Mouse (Mus musculus) neural tube, embryonic 15.5 days (tissue): Measurements from ENCODE around the gene Maml3. TPM values are rescaled to one million over a fixed set of nuclear protein-coding genes. Genes with fewer than 3 reads are reported as not detected.

Experiments
- ATAC-seq: fragments of 200-750 bp; cut with Nextera tagmentation; 2 replicates; pipeline ENCODE4 v1.8.0; 2017; ENCODE audit warnings: mild to moderate bottlenecking, moderate TSS enrichment, moderate library complexity; ENCODE audit not compliant: low FRiP score
- H3K27ac ChIP-seq: fragments of 300-500 bp; sonication (generic); replicated peaks from 2 replicates; pipeline ENCODE4 v1.5.1; 2015; ENCODE audit warnings: mild to moderate bottlenecking, inconsistent platforms
- H3K27me3 ChIP-seq: fragments of 300-500 bp; sonication (generic); replicated peaks from 2 replicates; pipeline ENCODE4 v1.6.1; 2015; ENCODE audit warnings: inconsistent platforms
- H3K36me3 ChIP-seq: fragments of 300-500 bp; sonication (generic); 2 replicates; pipeline ENCODE4 v1.6.1; 2015; ENCODE audit warnings: inconsistent platforms
- H3K4me1 ChIP-seq: fragments of 300-500 bp; sonication (generic); 2 replicates; pipeline ENCODE4 v1.6.1; 2015; ENCODE audit warnings: inconsistent platforms
- H3K4me2 ChIP-seq: fragments of 300-500 bp; sonication (generic); 2 replicates; pipeline ENCODE4 v1.6.1; 2015; ENCODE audit warnings: inconsistent platforms, mild to moderate bottlenecking, moderate library complexity
- H3K4me3 ChIP-seq: fragments of 300-500 bp; sonication (generic); replicated peaks from 2 replicates; pipeline ENCODE4 v1.5.1; 2015; ENCODE audit warnings: mild to moderate bottlenecking, inconsistent platforms
- H3K9ac ChIP-seq: fragments of 300-500 bp; sonication (generic); replicated peaks from 2 replicates; pipeline ENCODE4 v1.6.1; 2015; ENCODE audit warnings: mild to moderate bottlenecking, inconsistent platforms
- H3K9me3 ChIP-seq: fragments of 300-500 bp; sonication (generic); replicated peaks from 2 replicates; pipeline ENCODE4 v1.6.1; 2016; ENCODE audit warnings: inconsistent platforms
- WGBS: fragments of 180-500 bp; shearing (Covaris S2); methylation state at CpG from one replicate; pipeline ENCODE4 v1.1.7; 2015; ENCODE audit warnings: mixed read lengths; 5-methylcytosine and 5-hydroxymethylcytosine counted together
- polyA plus RNA-seq: library from polyadenylated mRNA; unstranded; fragments of >200 nt; fragmentation: Nextera tagmentation; extraction: Ambion mirVana; gene quantifications from 2 replicates; pipeline ENCODE4 v1.2.1, GENCODE M21; 2015

The Maml3 gene
- polyA plus RNA-seq, 1 experiment from 2014 or later = 7.6 TPM

- 92% methylated on average over 8 of the region's 8 CpGs for WGBS
- no peak for ATAC-seq
- no peak overlapping the region for H3K27ac ChIP-seq
- no peaks in the 10 kb centered on the region for H3K4me1 ChIP-seq
- no peak overlapping the region for H3K4me2 ChIP-seq
- peaks cover 25% of the 10 kb centered on the region for H3K36me3 ChIP-seq
- H3K4me3 ChIP-seq = no peak overlapping the region
- H3K9ac ChIP-seq = no peak overlapping the region
- no peaks in the 10 kb centered on the region for H3K27me3 ChIP-seq
- H3K9me3 ChIP-seq = no peaks in the 10 kb centered on the region
Measured at GRCm38 (mm10) chr3:51688725-51689124, 416.2 kb downstream of the Maml3 start.

- Histone ChIP-seq H3K9me3 (no peaks in the 10 kb centered on the region), H3K4me3 (no peak overlapping the region), H3K4me2 (no peak overlapping the region), H3K9ac (no peak overlapping the region), H3K36me3 (peaks cover 25% of the 10 kb centered on the region), H3K27me3 (no peaks in the 10 kb centered on the region), H3K4me1 (no peaks in the 10 kb centered on the region), H3K27ac (no peak overlapping the region)
- ATAC-seq = no peak
- WGBS = 72% methylated on average over 6 of the region's 6 CpGs
Measured at GRCm38 (mm10) chr3:51686791-51687190, 418.1 kb downstream of the Maml3 start.

- no peak overlapping the region for H3K9ac ChIP-seq
- H3K4me3 ChIP-seq = no peak overlapping the region
- H3K27me3 ChIP-seq = no peaks in the 10 kb centered on the region
- no peaks in the 10 kb centered on the region for H3K4me1 ChIP-seq
- H3K9me3 ChIP-seq = no peaks in the 10 kb centered on the region
- H3K27ac ChIP-seq = no peak overlapping the region
- no peak overlapping the region for H3K4me2 ChIP-seq
- no peak for ATAC-seq
- 90% methylated on average over 6 of the region's 6 CpGs for WGBS
- peaks cover 25% of the 10 kb centered on the region for H3K36me3 ChIP-seq
Measured at GRCm38 (mm10) chr3:51686316-51686715, 418.6 kb downstream of the Maml3 start.

GRCm38 (mm10) chr3:51685539-51685938 lies 419.3 kb downstream of the Maml3 start:
- no peak for ATAC-seq
- Histone ChIP-seq H3K9ac (no peak overlapping the region), H3K4me2 (no peak overlapping the region), H3K4me1 (no peaks in the 10 kb centered on the region), H3K36me3 (peaks cover 24% of the 10 kb centered on the region), H3K27ac (no peak overlapping the region), H3K9me3 (no peaks in the 10 kb centered on the region), H3K4me3 (no peak overlapping the region), H3K27me3 (no peaks in the 10 kb centered on the region)
- 94% methylated on average over 6 of the region's 6 CpGs for WGBS

GRCm38 (mm10) chr3:51674963-51675362 lies 429.9 kb downstream of the Maml3 start:
- 83% methylated on average over 3 of the region's 3 CpGs for WGBS

GRCm38 (mm10) chr3:51673408-51674086 lies 431.3 kb downstream of the Maml3 start:
- H3K4me3 ChIP-seq = no peak overlapping the region
- no peaks in the 10 kb centered on the region for H3K9me3 ChIP-seq
- no peaks in the 10 kb centered on the region for H3K36me3 ChIP-seq
- H3K9ac ChIP-seq = no peak overlapping the region
- H3K4me1 ChIP-seq = no peaks in the 10 kb centered on the region
- WGBS = 78% methylated on average over 21 of the region's 21 CpGs
- H3K27me3 ChIP-seq = no peaks in the 10 kb centered on the region
- ATAC-seq = no peak
- H3K4me2 ChIP-seq = no peak overlapping the region
- no peak overlapping the region for H3K27ac ChIP-seq

More at GRCm38 (mm10) chr3:51674963-51675362, 429.9 kb downstream of the Maml3 start:
- Histone ChIP-seq H3K4me1 (no peaks in the 10 kb centered on the region), H3K4me2 (no peak overlapping the region), H3K27me3 (no peaks in the 10 kb centered on the region), H3K9ac (no peak overlapping the region), H3K4me3 (no peak overlapping the region), H3K36me3 (no peaks in the 10 kb centered on the region), H3K9me3 (no peaks in the 10 kb centered on the region), H3K27ac (no peak overlapping the region)
- no peak for ATAC-seq

GRCm38 (mm10) chr3:51672631-51673030 lies 432.2 kb downstream of the Maml3 start:
- no peaks in the 10 kb centered on the region for H3K4me1 ChIP-seq
- H3K9ac ChIP-seq = no peak overlapping the region
- no peak overlapping the region for H3K4me2 ChIP-seq
- H3K27ac ChIP-seq = no peak overlapping the region
- H3K36me3 ChIP-seq = no peaks in the 10 kb centered on the region
- WGBS = 65% methylated on average over 4 of the region's 4 CpGs
- no peak for ATAC-seq
- no peaks in the 10 kb centered on the region for H3K27me3 ChIP-seq
- H3K9me3 ChIP-seq = no peaks in the 10 kb centered on the region
- no peak overlapping the region for H3K4me3 ChIP-seq

GRCm38 (mm10) chr3:51671071-51671469 lies 433.8 kb downstream of the Maml3 start:
- no peak overlapping the region for H3K4me3 ChIP-seq
- no peak overlapping the region for H3K27ac ChIP-seq
- ATAC-seq = no peak
- H3K27me3 ChIP-seq = no peaks in the 10 kb centered on the region
- H3K9me3 ChIP-seq = no peaks in the 10 kb centered on the region
- no peak overlapping the region for H3K4me2 ChIP-seq
- H3K36me3 ChIP-seq = no peaks in the 10 kb centered on the region
- WGBS = 87% methylated on average over 1 of the region's 1 CpGs
- no peak overlapping the region for H3K9ac ChIP-seq
- no peaks in the 10 kb centered on the region for H3K4me1 ChIP-seq

- 85% methylated on average over 5 of the region's 5 CpGs for WGBS
- no peak overlapping the region for H3K4me2 ChIP-seq
- H3K9me3 ChIP-seq = no peaks in the 10 kb centered on the region
- no peaks in the 10 kb centered on the region for H3K36me3 ChIP-seq
- no peak overlapping the region for H3K4me3 ChIP-seq
- no peak overlapping the region for H3K9ac ChIP-seq
- H3K27me3 ChIP-seq = no peaks in the 10 kb centered on the region
- no peak overlapping the region for H3K27ac ChIP-seq
- ATAC-seq = no peak
- no peaks in the 10 kb centered on the region for H3K4me1 ChIP-seq
Measured at GRCm38 (mm10) chr3:51670414-51671070, 434.3 kb downstream of the Maml3 start.

- no peak overlapping the region for H3K9ac ChIP-seq
- 54% methylated on average over 2 of the region's 2 CpGs for WGBS
- H3K27ac ChIP-seq = no peak overlapping the region
- no peaks in the 10 kb centered on the region for H3K27me3 ChIP-seq
- no peak for ATAC-seq
- H3K9me3 ChIP-seq = no peaks in the 10 kb centered on the region
- H3K36me3 ChIP-seq = no peaks in the 10 kb centered on the region
- no peaks in the 10 kb centered on the region for H3K4me1 ChIP-seq
- H3K4me2 ChIP-seq = no peak overlapping the region
- no peak overlapping the region for H3K4me3 ChIP-seq
Measured at GRCm38 (mm10) chr3:51668607-51669006, 436.3 kb downstream of the Maml3 start.

GRCm38 (mm10) chr3:51662557-51662956 lies 442.3 kb downstream of the Maml3 start:
- 82% methylated on average over 6 of the region's 6 CpGs for WGBS
- Histone ChIP-seq H3K9me3 (no peaks in the 10 kb centered on the region), H3K27me3 (no peaks in the 10 kb centered on the region), H3K4me2 (no peak overlapping the region), H3K4me1 (0 out of 2 replicates have a peak, but pooled peaks cover 2% of the 10 kb centered on the region), H3K4me3 (no peak overlapping the region), H3K9ac (no peak overlapping the region), H3K27ac (no peak overlapping the region), H3K36me3 (no peaks in the 10 kb centered on the region)
- no peak for ATAC-seq

GRCm38 (mm10) chr3:51661880-51662550 lies 442.9 kb downstream of the Maml3 start:
- H3K9ac ChIP-seq = no peak overlapping the region
- 0 out of 2 replicates have a peak, but pooled peaks cover 2% of the 10 kb centered on the region for H3K4me1 ChIP-seq
- no peaks in the 10 kb centered on the region for H3K9me3 ChIP-seq
- no peak for ATAC-seq
- no peak overlapping the region for H3K4me2 ChIP-seq
- no peak overlapping the region for H3K27ac ChIP-seq
- H3K27me3 ChIP-seq = no peaks in the 10 kb centered on the region
- 82% methylated on average over 11 of the region's 11 CpGs for WGBS
- H3K4me3 ChIP-seq = no peak overlapping the region
- no peaks in the 10 kb centered on the region for H3K36me3 ChIP-seq
